Mouse (Mus musculus): ENCODE results near the gene Anxa3.

DNA sequence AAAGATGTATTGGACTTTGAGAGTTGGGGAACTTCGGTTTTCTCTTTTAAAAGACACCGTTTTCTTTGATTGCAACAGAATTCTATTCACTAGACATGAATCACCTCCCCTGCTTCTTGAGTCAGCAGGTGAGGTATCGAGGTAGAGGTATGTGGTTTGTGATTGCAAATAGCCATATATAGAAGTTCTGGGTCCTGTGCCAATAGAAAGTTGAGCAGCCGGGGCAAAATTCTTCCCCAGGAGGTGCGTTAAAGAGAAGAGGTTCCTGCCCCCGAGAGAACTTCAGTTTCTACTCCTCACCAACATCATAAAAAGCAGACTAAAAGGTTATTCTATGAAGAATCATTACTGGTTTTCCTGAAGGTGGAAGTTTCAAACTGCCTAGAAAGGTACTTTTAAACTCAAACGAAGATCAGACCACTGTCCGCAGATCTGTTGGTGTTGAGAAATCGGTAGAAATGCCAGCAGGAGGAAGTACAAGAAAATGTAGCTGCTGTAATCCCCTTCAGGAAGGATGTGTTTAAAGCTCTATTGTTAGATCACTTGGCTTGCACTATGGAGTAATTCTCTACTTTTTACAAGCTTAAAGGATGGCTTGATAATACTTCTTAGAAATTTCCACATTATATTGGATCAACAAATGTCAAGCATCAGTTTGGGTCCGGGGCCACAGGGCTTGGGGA is 955 bp downstream of the Anxa3 start:
- TF ChIP-seq POLR2A (IDR thresholded peaks at IDR 0.05; ENCODE audit: low read depth, low read length) (no peak), CTCF (IDR thresholded peaks at IDR 0.05; ENCODE audit: borderline replicate concordance, insufficient read depth, low read length) (no peak)
